Comparison of ENCODE assay signal across 19 mouse cellular contexts in the genomic region with DNA sequence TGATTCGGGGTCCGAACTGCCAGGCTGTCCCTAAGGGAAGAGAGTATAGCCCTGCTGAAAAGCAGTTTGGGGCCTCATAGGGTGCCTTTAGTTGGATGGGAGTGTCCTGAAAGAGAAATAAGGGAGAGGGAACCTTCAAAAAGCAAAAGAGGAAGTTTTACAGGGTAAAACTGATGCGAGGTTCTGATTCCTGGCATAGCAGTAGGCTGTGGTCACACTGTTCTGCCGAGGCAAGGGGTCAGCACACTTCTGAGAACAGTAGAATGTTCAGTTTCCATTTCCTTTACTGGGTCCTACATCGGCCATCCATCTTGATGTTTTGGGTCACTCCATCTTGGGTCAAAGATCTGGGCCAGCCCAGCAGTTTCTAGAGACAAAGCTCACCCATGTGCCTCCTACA. TPM values are rescaled to one million over a fixed set of nuclear protein-coding genes. Genes with fewer than 3 reads are reported as not detected.
"Had no signal": no experiment of that assay in that cellular context is flagged by ENCODE, and none has a peak within 500 bp of the region (broad histone marks: within the 10 kb centered on the region; RNA-seq: fewer than 3 reads in every experiment).

No protein-coding gene starts in this region.

- H3K9ac ChIP-seq: liver, embryonic 15.5 days; lung, embryonic 14.5 days; midbrain, embryonic 12.5 days; neural tube, embryonic 13.5 days; neural tube, embryonic 15.5 days; stomach, embryonic 15.5 days had no signal

- H3K36me3 ChIP-seq: liver, embryonic 15.5 days; midbrain, embryonic 12.5 days; neural tube, embryonic 13.5 days; neural tube, embryonic 15.5 days; stomach, embryonic 15.5 days had no signal

- ATAC-seq: midbrain, embryonic 16.5 days had no signal

- H3K4me2 ChIP-seq: liver, embryonic 15.5 days; lung, embryonic 14.5 days; midbrain, embryonic 12.5 days; neural tube, embryonic 13.5 days; neural tube, embryonic 15.5 days; stomach, embryonic 15.5 days had no signal

- H3K4me3 ChIP-seq: liver, embryonic 15.5 days; midbrain, embryonic 10.5 days; midbrain, embryonic 12.5 days; myocyte; neural tube, embryonic 13.5 days; neural tube, embryonic 15.5 days; stomach, embryonic 15.5 days had no signal

- H3K9me3 ChIP-seq: liver, embryonic 15.5 days; midbrain, embryonic 10.5 days; midbrain, embryonic 12.5 days; neural tube, embryonic 13.5 days; neural tube, embryonic 15.5 days; stomach, embryonic 15.5 days had no signal

- H3K27me3 ChIP-seq: liver, embryonic 15.5 days; neural tube, embryonic 13.5 days; neural tube, embryonic 15.5 days; stomach, embryonic 15.5 days had no signal

- DNase-seq: lung, adult 18-20 months; lung, embryonic 14.5 days; lung, postnatal 10 days; lung, postnatal 4 days; midbrain, embryonic 14.5 days; right cerebral cortex, postnatal 14 days; thymus, adult 2 months; thymus, postnatal 25 days; thymus, postnatal 4 days had no signal

- H3K27ac ChIP-seq: liver, embryonic 15.5 days; midbrain, embryonic 10.5 days; midbrain, embryonic 12.5 days; neural tube, embryonic 13.5 days; neural tube, embryonic 15.5 days; stomach, embryonic 15.5 days; stomach, postnatal 0 days had no signal

- H3K4me1 ChIP-seq: liver, embryonic 15.5 days; midbrain, embryonic 12.5 days; stomach, embryonic 15.5 days had no signal

RNA-seq across cellular contexts. Expression of gene Spon1, which starts 14.5 kb away (rescaled TPM):
- total RNA-seq: megakaryocyte-erythroid progenitor cell, adult 5-6 weeks had no signal
